Mouse (Mus musculus): ENCODE measurements around the gene Rnf144a. TPM values are rescaled to one million over a fixed set of nuclear protein-coding genes. Genes with fewer than 3 reads are reported as not detected.
"Not testable (repeated sequence)": the region's sequence is repeated elsewhere in the genome, so short reads cannot be mapped to it uniquely, and the experiment has no call there.

Rnf144a gene
- polyA plus RNA-seq, 1 experiment from 2014 or later: 11.8 TPM

GRCm38 (mm10) chr12:26314959-26315358, 100.1 kb downstream of the Rnf144a start:
- no peak overlapping the region for H3K27ac ChIP-seq
- 39% methylated on average over 5 of the region's 5 CpGs for WGBS
- H3K4me2 ChIP-seq: no peak overlapping the region
- H3K9ac ChIP-seq: no peak overlapping the region
- ATAC-seq (replicated peaks; ENCODE audit: insufficient number of reproducible peaks, insufficient read depth, low FRiP score, low read depth): no peak
- no peaks in the 10 kb centered on the region; the same call in 1 of the 2 replicates for H3K36me3 ChIP-seq
- no peaks in the 10 kb centered on the region for H3K4me1 ChIP-seq (replicated peaks)
- no peaks in the 10 kb centered on the region for H3K27me3 ChIP-seq
- H3K4me3 ChIP-seq: no peak overlapping the region
- no peaks in the 10 kb centered on the region for H3K9me3 ChIP-seq (replicated peaks)

GRCm38 (mm10) chr12:26311548-26311947, 103.5 kb downstream of the Rnf144a start:
- no peak overlapping the region for H3K9ac ChIP-seq
- ATAC-seq (replicated peaks; ENCODE audit: insufficient number of reproducible peaks, insufficient read depth, low FRiP score, low read depth): no peak
- no peak overlapping the region for H3K27ac ChIP-seq
- H3K4me2 ChIP-seq: no peak overlapping the region
- H3K27me3 ChIP-seq: no peaks in the 10 kb centered on the region
- H3K9me3 ChIP-seq (replicated peaks): no peaks in the 10 kb centered on the region
- H3K36me3 ChIP-seq: no peaks in the 10 kb centered on the region
- no peaks in the 10 kb centered on the region for H3K4me1 ChIP-seq (replicated peaks)
- H3K4me3 ChIP-seq: no peak overlapping the region

- Histone ChIP-seq H3K27ac (no peak overlapping the region), H3K36me3 (no peaks in the 10 kb centered on the region), H3K9me3 (replicated peaks) (no peaks in the 10 kb centered on the region), H3K27me3 (no peaks in the 10 kb centered on the region), H3K4me1 (replicated peaks) (no peaks in the 10 kb centered on the region), H3K4me2 (no peak overlapping the region), H3K4me3 (no peak overlapping the region), H3K9ac (no peak overlapping the region)
- ATAC-seq (replicated peaks; ENCODE audit: insufficient number of reproducible peaks, insufficient read depth, low FRiP score, low read depth): no peak
- WGBS: 80% methylated on average over 11 of the region's 11 CpGs
Measured at GRCm38 (mm10) chr12:26310247-26310646, 104.8 kb downstream of the Rnf144a start.

- no peak for ATAC-seq (replicated peaks; ENCODE audit: insufficient number of reproducible peaks, insufficient read depth, low FRiP score, low read depth)
- no peaks in the 10 kb centered on the region for H3K36me3 ChIP-seq
- 73% methylated on average over 5 of the region's 5 CpGs for WGBS
- H3K4me2 ChIP-seq: no peak overlapping the region
- no peaks in the 10 kb centered on the region; the same call in 1 of the 2 replicates for H3K4me1 ChIP-seq (replicated peaks)
- no peaks in the 10 kb centered on the region for H3K27me3 ChIP-seq
- no peaks in the 10 kb centered on the region for H3K9me3 ChIP-seq (replicated peaks)
- H3K9ac ChIP-seq: no peak overlapping the region
- H3K4me3 ChIP-seq: no peak overlapping the region
- H3K27ac ChIP-seq: no peak overlapping the region
Measured at GRCm38 (mm10) chr12:26302886-26303285, 112.2 kb downstream of the Rnf144a start.

GRCm38 (mm10) chr12:26299515-26300090, 115.5 kb downstream of the Rnf144a start:
- Histone ChIP-seq H3K4me1 (replicated peaks) (no peaks in the 10 kb centered on the region; the same call in 1 of the 2 replicates), H3K27me3 (no peaks in the 10 kb centered on the region), H3K36me3 (no peaks in the 10 kb centered on the region), H3K9me3 (replicated peaks) (no peaks in the 10 kb centered on the region), H3K4me3 (no peak overlapping the region), H3K27ac (no peak overlapping the region), H3K4me2 (no peak overlapping the region), H3K9ac (no peak overlapping the region)
- 72% methylated on average over 7 of the region's 7 CpGs for WGBS
- no peak for ATAC-seq (replicated peaks; ENCODE audit: insufficient number of reproducible peaks, insufficient read depth, low FRiP score, low read depth)

GRCm38 (mm10) chr12:26295995-26296394, 119.1 kb downstream of the Rnf144a start:
- not testable (repeated sequence) for H3K27me3 ChIP-seq; H3K9me3 ChIP-seq (replicated peaks); ATAC-seq (replicated peaks; ENCODE audit: insufficient number of reproducible peaks, insufficient read depth, low FRiP score, low read depth); H3K9ac ChIP-seq; H3K27ac ChIP-seq; H3K4me2 ChIP-seq; H3K36me3 ChIP-seq; H3K4me3 ChIP-seq; H3K4me1 ChIP-seq (replicated peaks)
- WGBS: 0% methylated on average over 1 of the region's 1 CpGs

GRCm38 (mm10) chr12:26289200-26289599, 125.9 kb downstream of the Rnf144a start:
- H3K4me1 ChIP-seq (replicated peaks): no peaks in the 10 kb centered on the region
- H3K4me3 ChIP-seq: no peak overlapping the region
- no peak overlapping the region for H3K27ac ChIP-seq
- no peak overlapping the region for H3K9ac ChIP-seq
- no peak overlapping the region for H3K4me2 ChIP-seq
- no peaks in the 10 kb centered on the region for H3K9me3 ChIP-seq (replicated peaks)
- ATAC-seq (replicated peaks; ENCODE audit: insufficient number of reproducible peaks, insufficient read depth, low FRiP score, low read depth): no peak
- WGBS: 70% methylated on average over 2 of the region's 2 CpGs
- H3K36me3 ChIP-seq: no peaks in the 10 kb centered on the region
- no peaks in the 10 kb centered on the region for H3K27me3 ChIP-seq

- no peak for ATAC-seq (replicated peaks; ENCODE audit: insufficient number of reproducible peaks, insufficient read depth, low FRiP score, low read depth)
- Histone ChIP-seq H3K9ac (no peak overlapping the region), H3K27me3 (no peaks in the 10 kb centered on the region), H3K4me3 (no peak overlapping the region), H3K36me3 (no peaks in the 10 kb centered on the region), H3K4me1 (replicated peaks) (no peaks in the 10 kb centered on the region), H3K9me3 (replicated peaks) (no peaks in the 10 kb centered on the region), H3K27ac (no peak overlapping the region), H3K4me2 (no peak overlapping the region)
- 55% methylated on average over 1 of the region's 1 CpGs for WGBS
Measured at GRCm38 (mm10) chr12:26288347-26288746, 126.7 kb downstream of the Rnf144a start.

- WGBS: 83% methylated on average over 8 of the region's 8 CpGs
- no peak for ATAC-seq (replicated peaks; ENCODE audit: insufficient number of reproducible peaks, insufficient read depth, low FRiP score, low read depth)
Measured at GRCm38 (mm10) chr12:26285939-26286338, 129.1 kb downstream of the Rnf144a start.

GRCm38 (mm10) chr12:26285460-26285859, 129.6 kb downstream of the Rnf144a start:
- no peaks in the 10 kb centered on the region for H3K9me3 ChIP-seq (replicated peaks)
- H3K9ac ChIP-seq: no peak overlapping the region
- H3K4me1 ChIP-seq (replicated peaks): no peaks in the 10 kb centered on the region
- H3K27ac ChIP-seq: no peak overlapping the region
- no peaks in the 10 kb centered on the region for H3K27me3 ChIP-seq
- no peak for ATAC-seq (replicated peaks; ENCODE audit: insufficient number of reproducible peaks, insufficient read depth, low FRiP score, low read depth)
- H3K4me2 ChIP-seq: no peak overlapping the region
- 73% methylated on average over 3 of the region's 3 CpGs for WGBS
- no peaks in the 10 kb centered on the region for H3K36me3 ChIP-seq
- H3K4me3 ChIP-seq: no peak overlapping the region

More at GRCm38 (mm10) chr12:26285939-26286338, 129.1 kb downstream of the Rnf144a start:
- Histone ChIP-seq H3K27ac (no peak overlapping the region), H3K9me3 (replicated peaks) (no peaks in the 10 kb centered on the region), H3K4me3 (no peak overlapping the region), H3K36me3 (no peaks in the 10 kb centered on the region), H3K4me2 (no peak overlapping the region), H3K27me3 (no peaks in the 10 kb centered on the region), H3K4me1 (replicated peaks) (no peaks in the 10 kb centered on the region), H3K9ac (no peak overlapping the region)

- H3K4me2 ChIP-seq: no peak overlapping the region
- H3K4me3 ChIP-seq: no peak overlapping the region
- 59% methylated on average over 3 of the region's 3 CpGs for WGBS
- no peaks in the 10 kb centered on the region for H3K36me3 ChIP-seq
- H3K27ac ChIP-seq: no peak overlapping the region
- ATAC-seq (replicated peaks; ENCODE audit: insufficient number of reproducible peaks, insufficient read depth, low FRiP score, low read depth): no peak
- H3K9ac ChIP-seq: no peak overlapping the region
- peaks cover 4% of the 10 kb centered on the region for H3K4me1 ChIP-seq (replicated peaks)
- no peaks in the 10 kb centered on the region for H3K27me3 ChIP-seq
- no peaks in the 10 kb centered on the region for H3K9me3 ChIP-seq (replicated peaks)
Measured at GRCm38 (mm10) chr12:26280719-26281480, 134.2 kb downstream of the Rnf144a start.

Measured in heart, embryonic 15.5 days (tissue).